Mouse (Mus musculus): ENCODE data around the gene N4bp2.

DNA sequence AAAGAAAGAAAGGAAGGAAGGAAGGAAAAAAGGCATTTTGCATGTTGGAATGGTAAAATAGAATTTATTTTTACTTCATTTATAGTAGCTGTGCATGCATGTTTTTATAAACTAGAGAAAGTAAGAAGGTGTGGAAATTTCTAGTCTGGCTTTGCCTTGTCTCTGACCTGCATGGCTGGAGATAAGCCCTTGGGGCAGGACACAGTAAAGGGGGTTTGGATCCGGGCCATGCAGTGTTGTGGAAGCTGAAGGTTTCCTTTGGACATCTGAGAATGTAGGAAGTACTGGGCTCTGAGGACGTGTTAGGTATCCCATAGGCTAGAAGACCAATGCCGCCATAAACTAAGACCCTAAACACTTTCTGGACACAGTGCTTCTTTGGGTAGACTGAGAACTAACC, 105.1 kb downstream of the N4bp2 start:
- TF ChIP-seq POLR2A (IDR thresholded peaks at IDR 0.05; ENCODE audit: insufficient read depth, low read length) (no peak), CTCF (IDR thresholded peaks at IDR 0.05; ENCODE audit: low read depth, low read length) (no peak)
